Mouse (Mus musculus) G1E (cell line): ENCODE measurements around the gene Fundc1. TPM values are rescaled to one million over a fixed set of nuclear protein-coding genes. Genes with fewer than 3 reads are reported as not detected.

ENCODE experiments used
- ATAC-seq: 2 replicates; pipeline ENCODE4 v1.8.0; 2016; ENCODE audit warnings: mild to moderate bottlenecking; ENCODE audit not compliant: insufficient number of reproducible peaks, poor library complexity, low FRiP score, severe bottlenecking; ENCODE audit errors: extremely low read depth
- DNase-seq: peaks from one replicate; pipeline ENCODE4 v3.0.0; 2012; ENCODE audit warnings: low spot score
- H3K27me3 ChIP-seq: 2 replicates; pipeline ENCODE4 v1.6.1; 2012; ENCODE audit warnings: mild to moderate bottlenecking, low read length, inconsistent platforms; ENCODE audit not compliant: insufficient read depth
- H3K36me3 ChIP-seq: replicated peaks from 2 replicates; pipeline ENCODE3; 2012; ENCODE audit warnings: mild to moderate bottlenecking, inconsistent platforms
- H3K4me1 ChIP-seq: 2 replicates; pipeline ENCODE4 v1.6.1; 2012; ENCODE audit warnings: low read depth, low read length, inconsistent platforms, mixed read lengths; ENCODE audit not compliant: insufficient read depth
- H3K4me3 ChIP-seq: 2 replicates; pipeline ENCODE4 v1.5.1; 2012; ENCODE audit warnings: low read depth, mild to moderate bottlenecking, inconsistent platforms, low read length, moderate library complexity, mixed read lengths
- H3K9me3 ChIP-seq: replicated peaks from 2 replicates; pipeline ENCODE4 v1.6.1; 2012; ENCODE audit warnings: inconsistent platforms
- CTCF ChIP-seq: IDR thresholded peaks from 2 replicates; pipeline ENCODE4 v1.5.1; 2012; ENCODE audit warnings: low read depth, low read length, inconsistent platforms, mixed read lengths
- GATA1 ChIP-seq: IDR thresholded peaks from 2 replicates; pipeline ENCODE4 v1.6.1; 2012; ENCODE audit warnings: borderline replicate concordance, low read length, inconsistent platforms, mixed read lengths
- GATA2 ChIP-seq: IDR thresholded peaks from 2 replicates; pipeline ENCODE4 v1.6.1; 2012; ENCODE audit warnings: low read depth, low read length, inconsistent platforms, borderline replicate concordance
- POLR2AphosphoS5 ChIP-seq: IDR thresholded peaks from 2 replicates; pipeline ENCODE4 v1.6.1; 2012; ENCODE audit warnings: low read depth, low read length, inconsistent platforms; ENCODE audit not compliant: insufficient replicate concordance
- TAL1 ChIP-seq: conservative IDR thresholded peaks from 2 replicates; pipeline ENCODE4 v1.6.1; 2012; ENCODE audit warnings: low read depth, low read length, inconsistent platforms, mixed read lengths
- polyA plus RNA-seq: library from polyadenylated mRNA; stranded (reverse); fragments of >175 nt; gene quantifications from 2 replicates; pipeline ENCODE4 v1.2.3, GENCODE M21; 2012
- total RNA-seq, 2 experiments: library from RNA; stranded (forward) in 1 of 2; stranded (reverse) in 1 of 2; fragments of 200-1000 nt in 1 of 2; fragments of >200 nt in 1 of 2; fragmentation: Nextera tagmentation in 1 of 2; gene quantifications; 2 replicates each; pipeline ENCODE4 v1.2.3; 2014 to 2017

Gene Fundc1
- total and polyA plus RNA-seq, 3 experiments = 7.9 to 30.8 (median 28.7) TPM

DNA sequence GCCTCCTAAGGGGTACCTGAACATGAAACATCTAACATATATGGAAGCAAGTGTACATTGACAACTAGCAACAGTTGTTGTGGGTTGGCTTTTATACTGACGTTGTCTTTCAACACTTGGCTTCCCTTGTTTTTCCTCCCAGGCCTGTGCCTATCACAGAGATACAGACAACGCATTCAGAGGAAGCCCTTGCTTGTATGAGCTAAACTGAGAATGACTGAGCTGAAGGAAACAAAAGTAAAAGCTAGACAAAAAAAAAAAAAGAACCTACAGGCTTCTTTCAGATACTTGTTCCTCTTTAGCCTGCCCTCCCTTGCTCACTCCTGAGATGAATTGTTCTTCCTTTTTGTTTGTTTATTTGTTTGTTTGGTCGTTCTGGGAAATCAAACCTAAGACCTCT lies 58.1 kb downstream of the Fundc1 start:
- Histone ChIP-seq H3K27me3 (no peaks in the 10 kb centered on the region), H3K9me3 (no peaks in the 10 kb centered on the region), H3K4me1 (no peaks in the 10 kb centered on the region), H3K36me3 (no peaks in the 10 kb centered on the region), H3K4me3 (no peak overlapping the region)
- TF ChIP-seq POLR2AphosphoS5 (no peak), GATA2 (no peak), GATA1 (no peak), TAL1 (no peak), CTCF (no peak)
- no peak for ATAC-seq
- no peak for DNase-seq

DNA sequence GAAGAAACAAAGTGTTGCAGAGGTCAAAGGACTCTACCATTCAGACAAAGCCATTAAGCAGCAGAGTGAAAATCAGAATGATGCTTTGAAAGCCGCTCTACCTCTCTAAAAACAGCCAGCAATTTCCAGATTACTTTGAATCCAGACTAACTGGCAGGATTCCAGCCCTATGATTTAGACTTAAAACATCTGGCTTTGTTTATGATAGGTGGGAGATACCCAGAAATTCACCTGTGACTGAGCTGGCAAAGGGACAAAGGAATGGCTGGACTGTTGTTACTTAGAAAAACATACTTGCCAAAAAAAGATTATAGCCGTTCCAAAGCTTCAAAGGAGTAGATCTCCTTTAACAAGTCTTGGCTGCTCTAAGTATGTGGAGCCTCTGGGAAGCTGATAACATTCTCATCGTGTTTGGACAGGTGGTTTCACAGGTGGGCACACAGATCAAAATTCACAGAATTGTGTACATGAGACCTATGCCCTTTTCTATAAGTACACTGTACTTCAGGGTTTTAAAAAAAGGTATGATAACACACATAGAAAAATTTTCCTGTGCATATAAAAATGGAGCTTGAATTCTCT lies 60.0 kb downstream of the Fundc1 start:
- no peak for DNase-seq
- H3K36me3 ChIP-seq = no peaks in the 10 kb centered on the region
- H3K27me3 ChIP-seq = no peaks in the 10 kb centered on the region
- H3K4me3 ChIP-seq = no peak overlapping the region
- no peaks in the 10 kb centered on the region for H3K4me1 ChIP-seq
- H3K9me3 ChIP-seq = no peaks in the 10 kb centered on the region
- TF ChIP-seq GATA1 (no peak), GATA2 (no peak), TAL1 (no peak), CTCF (no peak), POLR2AphosphoS5 (no peak)
- ATAC-seq = no peak
